Mouse (Mus musculus) MEL (cell line): ENCODE results near the gene Ten1. TPM values are rescaled to one million over a fixed set of nuclear protein-coding genes. Genes with fewer than 3 reads are reported as not detected.
A peak's percentile ranks its signal among the peaks of the same experiment; 100 is the strongest.

Experiments
- DNase-seq: peaks from one replicate; pipeline ENCODE4 v3.0.0; 2011; ENCODE audit warnings: low read depth, low spot score
- H3K27ac ChIP-seq: 2 replicates; pipeline ENCODE4 v1.5.1; 2012; ENCODE audit warnings: low read depth, mild to moderate bottlenecking, control low read depth, low read length, moderate library complexity; ENCODE audit not compliant: control insufficient read depth
- H3K27me3 ChIP-seq, 2 experiments: fragments of 150-350 bp in 1 of 2; sonication (generic) in 1 of 2; 2 replicates each; pipeline ENCODE4 v1.6.1; 2012; ENCODE audit warnings: low read length in 2 of 2, mild to moderate bottlenecking in 2 of 2, improper control_type of control experiment in 1 of 2, moderate library complexity in 1 of 2; ENCODE audit not compliant: insufficient read depth in 2 of 2, control insufficient read depth in 1 of 2
- H3K36me3 ChIP-seq, 2 experiments: 2 replicates each; pipeline ENCODE4 v1.6.1; 2012 to 2014; ENCODE audit warnings: low read length in 2 of 2, improper control_type of control experiment in 1 of 2, inconsistent platforms in 1 of 2, mild to moderate bottlenecking in 1 of 2; ENCODE audit not compliant: insufficient read depth in 2 of 2, control insufficient read depth in 1 of 2
- H3K4me1 ChIP-seq, 2 experiments: fragments of 150-350 bp in 1 of 2; sonication (generic) in 1 of 2; 2 replicates each; pipeline ENCODE4 v1.6.1; 2012; ENCODE audit warnings: low read length in 2 of 2, improper control_type of control experiment in 1 of 2, mild to moderate bottlenecking in 1 of 2; ENCODE audit not compliant: insufficient read depth in 2 of 2, control insufficient read depth in 1 of 2
- H3K4me3 ChIP-seq, 2 experiments: fragments of 150-350 bp in 1 of 2; sonication (generic) in 1 of 2; 2 replicates each; pipeline ENCODE4 v1.5.1; 2012; ENCODE audit warnings: low read depth in 2 of 2, low read length in 2 of 2, mild to moderate bottlenecking in 2 of 2, moderate library complexity in 2 of 2, control low read depth in 1 of 2, improper control_type of control experiment in 1 of 2; ENCODE audit not compliant: control insufficient read depth in 1 of 2, insufficient read depth in 1 of 2
- H3K79me2 ChIP-seq: 2 replicates; pipeline ENCODE4 v1.6.1; 2012; ENCODE audit warnings: mild to moderate bottlenecking, low read length, moderate library complexity; ENCODE audit not compliant: control insufficient read depth, poor library complexity, insufficient read depth
- H3K9ac ChIP-seq: 2 replicates; pipeline ENCODE4 v1.6.1; 2012; ENCODE audit warnings: low read depth, mild to moderate bottlenecking, control low read depth, low read length, moderate library complexity; ENCODE audit not compliant: control insufficient read depth, poor library complexity, severe bottlenecking
- H3K9me3 ChIP-seq: fragments of 150-350 bp; sonication (generic); replicated peaks from 2 replicates; pipeline ENCODE4 v1.6.1; 2012; ENCODE audit warnings: mild to moderate bottlenecking, low read length, improper control_type of control experiment, moderate library complexity; ENCODE audit not compliant: insufficient read depth
- E2F4 ChIP-seq: IDR thresholded peaks from 2 replicates; pipeline ENCODE4 v1.6.1; 2011; ENCODE audit warnings: low read depth, low read length, improper control_type of control experiment, borderline replicate concordance
- ELF1 ChIP-seq: IDR thresholded peaks from 2 replicates; pipeline ENCODE4 v1.6.1; 2014; ENCODE audit warnings: low read depth, mild to moderate bottlenecking, inconsistent platforms, low read length, improper control_type of control experiment, moderate library complexity
- GABPA ChIP-seq: IDR thresholded peaks from 2 replicates; pipeline ENCODE4 v1.6.1; 2012; ENCODE audit warnings: low read depth, mild to moderate bottlenecking, inconsistent platforms, low read length, improper control_type of control experiment, moderate library complexity
- GATA1 ChIP-seq: IDR thresholded peaks from 2 replicates; pipeline ENCODE4 v1.6.1; 2011; ENCODE audit warnings: low read depth, low read length, improper control_type of control experiment
- HCFC1 ChIP-seq: IDR thresholded peaks from 2 replicates; pipeline ENCODE4 v1.6.1; 2012; ENCODE audit warnings: low read depth, mild to moderate bottlenecking, inconsistent platforms, low read length, improper control_type of control experiment, moderate library complexity
- KAT2A ChIP-seq: conservative IDR thresholded peaks from 2 replicates; pipeline ENCODE4 v1.6.1; 2012; ENCODE audit warnings: low read depth, low read length, improper control_type of control experiment, inconsistent platforms
- MXI1 ChIP-seq: IDR thresholded peaks from 2 replicates; pipeline ENCODE4 v1.6.1; 2011; ENCODE audit warnings: mild to moderate bottlenecking, low read depth, low read length, improper control_type of control experiment
- MYB ChIP-seq: IDR thresholded peaks from 2 replicates; pipeline ENCODE4 v1.6.1; 2011; ENCODE audit warnings: mild to moderate bottlenecking, low read depth, low read length, improper control_type of control experiment
- NELFE ChIP-seq: IDR thresholded peaks from 2 replicates; pipeline ENCODE4 v1.6.1; 2011; ENCODE audit warnings: low read depth, low read length, improper control_type of control experiment
- POLR2AphosphoS5 ChIP-seq: IDR thresholded peaks from 2 replicates; pipeline ENCODE4 v1.6.1; 2012; ENCODE audit warnings: low read depth, borderline replicate concordance, mild to moderate bottlenecking, inconsistent platforms, low read length, moderate library complexity, mixed read lengths
- RAD21 ChIP-seq: IDR thresholded peaks from 2 replicates; pipeline ENCODE4 v1.6.1; 2011; ENCODE audit warnings: mild to moderate bottlenecking, low read depth, low read length, improper control_type of control experiment
- TAL1 ChIP-seq: IDR thresholded peaks from 2 replicates; pipeline ENCODE4 v1.6.1; 2012; ENCODE audit warnings: mild to moderate bottlenecking, inconsistent platforms, low read length, moderate library complexity, mixed read lengths
- TBP ChIP-seq: IDR thresholded peaks from 2 replicates; pipeline ENCODE4 v1.8.0; 2011; ENCODE audit warnings: low read depth, low read length, improper control_type of control experiment
- TCF12 ChIP-seq: IDR thresholded peaks from 2 replicates; pipeline ENCODE4 v1.6.1; 2014; ENCODE audit warnings: low read depth, mild to moderate bottlenecking, inconsistent platforms, low read length, improper control_type of control experiment, moderate library complexity
- polyA plus RNA-seq, 2 experiments: library from polyadenylated mRNA; stranded (reverse) in 1 of 2; unstranded in 1 of 2; fragments of >175 nt in 1 of 2; fragments of >200 nt in 1 of 2; gene quantifications; 2 replicates each; pipeline versions ENCODE4 v1.2.1 to v1.2.4; 2012; ENCODE audit warnings: low replicate concordance in 2 of 2, low read depth in 1 of 2; ENCODE audit not compliant: insufficient read length in 2 of 2, insufficient read depth in 1 of 2, missing spikeins in 1 of 2
- total RNA-seq: library from RNA; depleted of rRNA; stranded (reverse); fragments of 300-350 nt; gene quantifications from 2 replicates; pipeline ENCODE4 v1.2.3, GENCODE M21; 2012

Gene Ten1
- total and polyA plus RNA-seq, 3 experiments, result 60.8 to 66.9 TPM; not detected in 1

- TF ChIP-seq ELF1 (peak; percentile 92), GABPA (no peak), RAD21 (no peak), E2F4 (peak; percentile 74; the same call in 1 of the 2 replicates), TCF12 (peak; percentile 57)
These were observed at the start of gene Ten1, which contains the start of gene Acox1 (continued) for GRCm38 (mm10) chr11:116198639-116199531.

- no peaks in the 10 kb centered on the region for H3K4me1 ChIP-seq
- H3K9ac ChIP-seq, result no peak overlapping the region
- no peaks in the 10 kb centered on the region for H3K27me3 ChIP-seq
- TF ChIP-seq NELFE (no peak), MXI1 (no peak), TBP (no peak), HCFC1 (no peak), MYB (no peak), GATA1 (no peak), ELF1 (no peak), TCF12 (no peak), KAT2A (no peak)
- no peak overlapping the region for H3K4me3 ChIP-seq
- no peaks in the 10 kb centered on the region for H3K79me2 ChIP-seq
- H3K9me3 ChIP-seq, result no peaks in the 10 kb centered on the region
- DNase-seq, result no peak
- H3K36me3 ChIP-seq, result peaks cover 0 to 4% of the 10 kb centered on the region in 2 experiments; a peak in 1 of 4 replicates
- no peak overlapping the region for H3K27ac ChIP-seq
These were observed 49.3 kb upstream of the Ten1 start for GRCm38 (mm10) chr11:116149341-116149740.

GRCm38 (mm10) chr11:116150960-116151359 is 47.7 kb upstream of the Ten1 start:
- TF ChIP-seq TAL1 (peak; percentile 17; the same call in 1 of the 2 replicates), POLR2AphosphoS5 (no peak)
- H3K27ac ChIP-seq, result no peak overlapping the region
- no peak overlapping the region for H3K4me3 ChIP-seq
- no peaks in the 10 kb centered on the region for H3K4me1 ChIP-seq
- H3K36me3 ChIP-seq, result peaks cover 0 to 4% of the 10 kb centered on the region in 2 experiments; a peak in 1 of 4 replicates
- H3K9me3 ChIP-seq, result no peaks in the 10 kb centered on the region
- H3K9ac ChIP-seq, result no peak overlapping the region
- no peak for DNase-seq
- no peaks in the 10 kb centered on the region for H3K27me3 ChIP-seq
- H3K79me2 ChIP-seq, result no peaks in the 10 kb centered on the region
